Mouse (Mus musculus): ENCODE measurements around the gene Caskin1. TPM values are rescaled to one million over a fixed set of nuclear protein-coding genes. Genes with fewer than 3 reads are reported as not detected.

The Caskin1 gene
- total RNA-seq, 2 experiments from 2014 or later, result 0.15 to 0.20 TPM

DNA sequence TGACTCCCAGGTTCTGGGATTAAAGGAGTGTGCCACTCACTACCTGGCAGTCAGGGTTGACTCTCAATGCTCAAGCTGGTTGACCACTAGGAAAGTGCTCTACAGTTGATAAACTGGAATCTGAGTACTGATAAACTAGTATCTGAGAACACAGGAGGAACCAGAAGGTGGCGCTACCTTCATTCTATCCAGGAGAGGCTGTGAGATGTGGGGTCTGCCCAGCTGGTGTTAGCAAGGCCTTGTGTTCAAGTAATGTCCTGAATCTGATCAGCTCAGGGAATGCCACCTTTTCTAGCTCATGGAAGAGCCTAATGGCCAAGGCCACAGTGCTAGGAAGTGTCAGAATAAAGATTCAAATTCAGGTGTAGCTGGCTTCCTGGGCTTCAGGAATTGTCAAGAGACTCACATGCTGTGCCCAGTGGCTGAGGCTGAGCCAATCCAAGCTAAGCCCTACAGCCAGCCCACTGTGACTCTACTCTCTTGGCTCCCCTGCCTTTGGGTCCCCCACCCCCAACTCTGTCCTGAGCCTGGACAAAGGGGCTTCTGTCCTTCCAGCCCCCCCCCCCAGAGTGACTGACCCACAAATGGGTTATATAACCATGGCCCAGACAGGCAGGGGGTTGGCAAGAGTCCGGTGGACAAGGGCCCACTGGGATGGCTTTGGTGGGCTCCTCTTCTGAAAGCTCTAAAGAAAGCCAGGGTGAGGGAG lies 6.4 kb downstream of the Caskin1 start:
- DNase-seq, result peak in 1 of 2 experiments; percentile 69

GRCm38 (mm10) chr17:24495443-24495842 lies 7.0 kb downstream of the Caskin1 start:
- DNase-seq, result no peak

- no peak for DNase-seq
Observed at GRCm38 (mm10) chr17:24496026-24496425, 7.6 kb downstream of the Caskin1 start.

- no peak for DNase-seq
Observed at GRCm38 (mm10) chr17:24502208-24502607, 13.8 kb downstream of the Caskin1 start.

DNA sequence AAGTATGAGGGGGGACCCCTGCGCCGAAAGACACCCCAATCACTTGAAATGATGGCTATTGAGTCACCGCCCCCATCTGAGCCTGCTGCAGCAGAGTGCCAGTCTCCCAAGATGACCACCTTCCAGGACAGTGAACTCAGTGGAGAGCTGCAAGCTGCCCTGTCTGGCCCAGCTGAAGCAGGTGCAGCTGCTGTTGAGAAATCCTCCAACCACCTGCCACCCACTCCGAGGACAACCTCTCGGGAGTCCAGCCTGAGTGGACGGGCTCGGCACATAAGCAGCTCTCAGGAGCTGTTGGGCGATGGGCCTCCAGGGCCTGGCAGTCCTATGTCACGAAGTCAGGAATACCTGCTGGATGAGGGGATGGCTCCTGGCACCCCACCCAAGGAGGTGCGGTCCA lies 15.7 kb downstream of the Caskin1 start:
- DNase-seq, result no peak

GRCm38 (mm10) chr17:24505286-24505955 lies 17.0 kb downstream of the Caskin1 start:
- no peak for DNase-seq

- DNase-seq, result peak; percentile 35 to 42
Observed at GRCm38 (mm10) chr17:24506332-24507070, 18.1 kb downstream of the Caskin1 start.

DNA sequence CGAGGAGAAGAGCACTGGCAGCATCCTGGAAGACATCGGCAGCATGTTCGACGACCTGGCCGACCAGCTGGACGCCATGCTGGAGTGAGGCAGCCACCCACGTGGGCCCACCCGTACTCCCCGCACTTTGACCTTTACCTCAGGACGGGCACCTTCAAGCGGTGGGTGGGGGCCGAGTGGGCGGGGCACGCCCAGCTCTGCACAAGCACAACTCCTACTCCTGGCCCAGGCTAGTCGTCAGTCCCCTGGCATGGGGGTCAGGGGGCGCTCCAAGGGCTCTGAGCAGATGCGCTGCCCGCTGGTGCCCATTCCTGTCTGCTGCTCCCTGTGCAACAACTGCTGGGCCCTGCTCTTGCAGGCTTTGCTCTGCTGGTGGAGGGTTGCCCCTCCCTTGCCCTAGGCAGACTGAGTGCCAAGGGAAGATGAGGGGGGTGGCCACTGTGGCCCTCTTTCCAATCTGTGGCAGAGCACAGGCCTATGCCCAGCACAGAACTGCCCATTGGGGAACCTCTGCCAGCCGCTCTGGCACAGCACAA lies 18.8 kb downstream of the Caskin1 start:
- DNase-seq, result no peak

- no peak for DNase-seq
Observed at GRCm38 (mm10) chr17:24507806-24508460, 19.5 kb downstream of the Caskin1 start.

GRCm38 (mm10) chr17:24513609-24514008 lies 25.2 kb downstream of the Caskin1 start:
- DNase-seq, result peak; percentile 51 to 73

- DNase-seq, result peak; percentile 26 to 60
Observed at GRCm38 (mm10) chr17:24514270-24515257, 26.2 kb downstream of the Caskin1 start.

GRCm38 (mm10) chr17:24520450-24520849 lies 32.0 kb downstream of the Caskin1 start:
- no peak for DNase-seq

GRCm38 (mm10) chr17:24524734-24525133 lies 36.3 kb downstream of the Caskin1 start:
- no peak for DNase-seq

- DNase-seq, result no peak
Observed at GRCm38 (mm10) chr17:24527315-24527714, 38.9 kb downstream of the Caskin1 start.

GRCm38 (mm10) chr17:24527723-24528559 lies 39.5 kb downstream of the Caskin1 start, which contains the start of gene Traf7:
Gene Traf7 (minus strand): TSS chr17:24527938.
- DNase-seq, result peak; percentile 96 to 99

- DNase-seq, result no peak
Observed at GRCm38 (mm10) chr17:24528560-24528918, 40.1 kb downstream of the Caskin1 start.

GRCm38 (mm10) chr17:24529007-24529451 lies 40.6 kb downstream of the Caskin1 start:
- DNase-seq, result peak; percentile 45 to 77

DNA sequence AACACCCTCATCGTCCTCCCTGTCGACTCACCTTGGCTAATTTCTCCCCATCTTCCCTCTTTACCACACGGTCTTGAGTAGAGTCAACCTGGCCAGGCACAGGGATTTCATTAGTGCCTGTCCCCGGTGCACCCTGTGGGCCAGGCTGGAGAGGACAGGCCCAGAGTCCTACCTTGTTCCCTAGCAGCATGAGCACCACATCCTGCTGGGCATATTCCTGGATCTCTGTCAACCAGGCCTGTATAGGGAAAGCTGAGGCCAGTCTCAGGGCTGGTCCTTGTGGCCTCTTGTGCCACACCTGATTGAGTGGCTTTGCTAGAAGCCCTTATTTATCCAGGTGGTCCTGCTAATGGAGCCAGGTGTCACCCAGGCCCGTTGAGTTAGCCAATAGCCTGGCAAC lies 41.5 kb downstream of the Caskin1 start:
- DNase-seq, result no peak

DNA sequence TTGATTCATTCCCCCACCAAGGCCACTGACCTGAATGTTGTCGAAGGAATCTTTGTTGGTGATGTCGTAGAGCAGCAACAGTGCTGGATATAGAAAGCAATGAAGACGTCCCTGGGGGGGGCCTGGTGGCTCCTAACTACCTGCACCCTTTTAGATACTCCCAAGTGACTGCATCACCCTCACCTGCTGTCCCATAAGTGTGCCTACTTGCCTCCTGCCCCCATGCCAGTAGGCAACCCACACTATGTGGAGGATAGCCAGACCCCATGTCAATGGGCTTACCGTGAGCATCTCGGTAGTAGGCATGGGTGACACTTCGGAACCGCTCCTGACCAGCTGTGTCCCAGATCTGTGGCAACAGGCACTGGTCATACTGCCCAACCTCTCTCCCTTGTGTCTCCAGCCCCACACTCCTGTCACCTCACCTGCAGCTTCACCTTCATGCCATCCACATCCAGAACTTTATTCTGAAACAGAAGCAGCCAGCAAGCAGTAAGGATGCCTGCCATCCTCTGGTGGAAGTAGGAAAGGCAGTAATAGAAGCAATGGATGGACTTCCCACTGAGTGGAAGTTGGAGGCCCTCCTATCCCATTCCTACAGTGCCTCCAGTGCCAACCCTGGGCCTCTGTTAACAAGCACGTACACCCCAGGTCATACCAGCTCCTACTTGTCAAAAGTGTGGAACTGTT lies 42.1 kb downstream of the Caskin1 start:
- no peak for DNase-seq

All from heart, adult 18-20 months (tissue).